Mouse (Mus musculus): Measurements from ENCODE around the gene Slc6a13. TPM values are rescaled to one million over a fixed set of nuclear protein-coding genes. Genes with fewer than 3 reads are reported as not detected.

The Slc6a13 gene
- polyA plus RNA-seq, 1 experiment from 2014 or later: 16.1 TPM

GRCm38 (mm10) chr6:121335841-121336240 lies 35.8 kb downstream of the Slc6a13 start:
- no peak overlapping the region for H3K4me2 ChIP-seq (replicated peaks)
- no peaks in the 10 kb centered on the region for H3K9me3 ChIP-seq
- H3K4me1 ChIP-seq: no peaks in the 10 kb centered on the region
- H3K9ac ChIP-seq: no peak overlapping the region
- ATAC-seq (ENCODE audit: low FRiP score, low read depth): no peak
- no peak overlapping the region for H3K27ac ChIP-seq
- H3K4me3 ChIP-seq: no peak overlapping the region
- H3K27me3 ChIP-seq (replicated peaks): no peaks in the 10 kb centered on the region
- WGBS: 86% methylated on average over 9 of the region's 9 CpGs
- H3K36me3 ChIP-seq: no peaks in the 10 kb centered on the region

- WGBS: 78% methylated on average over 8 of the region's 8 CpGs
- Histone ChIP-seq H3K4me1 (no peaks in the 10 kb centered on the region), H3K9ac (no peak overlapping the region), H3K9me3 (no peaks in the 10 kb centered on the region), H3K36me3 (no peaks in the 10 kb centered on the region), H3K4me2 (replicated peaks) (no peak overlapping the region), H3K4me3 (no peak overlapping the region), H3K27me3 (replicated peaks) (no peaks in the 10 kb centered on the region), H3K27ac (no peak overlapping the region)
- ATAC-seq (ENCODE audit: low FRiP score, low read depth): no peak
Measured at GRCm38 (mm10) chr6:121336558-121336957, 36.5 kb downstream of the Slc6a13 start.

DNA sequence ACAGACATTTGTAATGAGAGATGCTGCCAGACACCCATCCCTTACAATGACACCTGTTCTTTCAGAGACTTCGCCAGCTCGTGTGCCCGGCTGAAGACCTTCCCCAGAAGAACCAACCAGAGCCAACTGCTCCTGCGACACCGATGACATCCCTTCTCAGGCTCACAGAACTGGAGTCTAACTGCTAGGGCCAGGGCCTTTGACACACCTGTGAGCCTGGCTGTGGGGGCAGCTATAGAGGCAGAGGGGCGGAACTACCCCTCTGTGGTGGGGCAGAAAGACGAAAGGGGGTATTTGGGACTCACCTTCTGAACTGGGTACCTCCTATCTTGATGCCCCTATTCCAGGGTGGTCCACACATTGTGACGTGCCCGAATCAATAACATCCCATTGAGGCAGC lies 37.2 kb downstream of the Slc6a13 start:
- Histone ChIP-seq H3K4me1 (no peaks in the 10 kb centered on the region), H3K27me3 (replicated peaks) (no peaks in the 10 kb centered on the region), H3K4me2 (replicated peaks) (no peak overlapping the region), H3K27ac (no peak overlapping the region), H3K36me3 (no peaks in the 10 kb centered on the region), H3K9me3 (no peaks in the 10 kb centered on the region), H3K9ac (no peak overlapping the region), H3K4me3 (no peak overlapping the region)
- ATAC-seq (ENCODE audit: low FRiP score, low read depth): no peak
- WGBS: 91% methylated on average over 9 of the region's 9 CpGs

DNA sequence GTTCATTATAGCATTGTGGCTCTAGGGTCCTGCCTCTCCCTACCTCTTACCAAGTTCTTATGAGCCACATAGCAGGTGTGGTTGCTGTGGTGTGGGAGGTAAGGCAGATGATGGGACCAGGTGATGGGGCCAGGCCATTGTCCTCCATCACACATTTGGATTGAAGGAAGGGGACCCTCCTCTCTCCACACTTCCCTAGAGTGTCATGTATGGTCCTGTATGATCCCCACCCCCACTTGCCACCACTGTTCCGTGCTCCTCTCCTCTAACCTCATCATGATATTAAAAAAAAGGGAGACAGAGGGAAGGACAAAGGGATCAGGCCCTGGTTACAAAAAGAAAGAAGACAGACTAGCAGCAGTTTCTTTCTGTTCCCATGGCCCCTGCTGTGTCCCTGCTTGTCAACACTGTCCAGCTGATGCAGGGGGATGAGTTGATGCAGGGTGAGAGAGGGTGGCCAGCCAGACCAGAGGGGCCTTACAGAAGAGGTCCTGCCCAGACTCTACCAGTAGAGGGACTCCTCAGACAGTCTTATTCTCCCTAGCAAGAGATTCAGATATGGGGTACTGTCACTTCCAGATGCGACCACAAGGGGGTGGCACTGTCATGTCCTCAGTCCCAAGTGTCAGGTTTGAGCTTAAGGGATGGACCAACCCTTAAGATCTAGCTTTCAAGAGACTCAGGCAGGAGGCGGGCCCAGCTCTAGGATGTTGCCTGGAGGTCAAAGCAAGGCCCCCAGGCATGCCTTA lies 37.9 kb downstream of the Slc6a13 start:
- Histone ChIP-seq H3K4me1 (peaks cover 2% of the 10 kb centered on the region; the same call in 1 of the 2 replicates), H3K36me3 (no peaks in the 10 kb centered on the region), H3K4me2 (replicated peaks) (no peak overlapping the region), H3K27me3 (replicated peaks) (no peaks in the 10 kb centered on the region), H3K9ac (no peak overlapping the region), H3K27ac (no peak overlapping the region), H3K4me3 (no peak overlapping the region), H3K9me3 (no peaks in the 10 kb centered on the region)
- 30% methylated on average over 3 of the region's 3 CpGs for WGBS
- peak; percentile 83 for ATAC-seq (ENCODE audit: low FRiP score, low read depth)

- H3K4me3 ChIP-seq: no peak overlapping the region
- ATAC-seq (ENCODE audit: low FRiP score, low read depth): no peak; the same call in 1 of the 2 replicates
- H3K27me3 ChIP-seq (replicated peaks): no peaks in the 10 kb centered on the region
- peaks cover 4% of the 10 kb centered on the region; the same call in 1 of the 2 replicates for H3K4me1 ChIP-seq
- H3K4me2 ChIP-seq (replicated peaks): no peak overlapping the region
- H3K9me3 ChIP-seq: no peaks in the 10 kb centered on the region
- H3K9ac ChIP-seq: no peak overlapping the region
- no peak overlapping the region for H3K27ac ChIP-seq
- H3K36me3 ChIP-seq: no peaks in the 10 kb centered on the region
- 52% methylated on average over 4 of the region's 4 CpGs for WGBS
Measured at GRCm38 (mm10) chr6:121338519-121338896, 38.5 kb downstream of the Slc6a13 start.

DNA sequence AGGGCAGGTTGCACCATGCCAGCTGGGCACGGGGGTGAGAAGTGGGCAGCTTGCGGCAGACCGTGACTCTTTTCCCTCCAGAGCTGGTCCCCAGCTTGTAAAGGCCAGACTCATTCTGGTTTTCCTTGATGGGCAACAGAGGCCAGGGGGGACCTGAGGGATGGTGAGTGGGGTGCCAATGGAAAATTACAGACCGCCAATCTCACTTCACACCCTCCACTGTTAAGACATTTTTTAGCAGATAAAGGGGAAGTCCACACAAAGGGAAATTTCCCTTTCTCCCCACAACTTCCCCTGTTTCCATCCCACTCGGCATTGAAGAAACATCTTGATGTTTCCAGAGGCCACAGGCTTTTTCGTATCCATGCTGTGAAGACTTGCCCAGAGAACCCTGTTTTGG lies 41.6 kb downstream of the Slc6a13 start:
- Histone ChIP-seq H3K9me3 (no peaks in the 10 kb centered on the region), H3K27me3 (replicated peaks) (no peaks in the 10 kb centered on the region), H3K4me1 (peaks cover 10% of the 10 kb centered on the region; the same call in 1 of the 2 replicates), H3K4me2 (replicated peaks) (no peak overlapping the region), H3K27ac (no peak overlapping the region), H3K36me3 (no peaks in the 10 kb centered on the region), H3K9ac (no peak overlapping the region), H3K4me3 (no peak overlapping the region)
- 86% methylated on average over 6 of the region's 6 CpGs for WGBS
- no peak for ATAC-seq (ENCODE audit: low FRiP score, low read depth)

DNA sequence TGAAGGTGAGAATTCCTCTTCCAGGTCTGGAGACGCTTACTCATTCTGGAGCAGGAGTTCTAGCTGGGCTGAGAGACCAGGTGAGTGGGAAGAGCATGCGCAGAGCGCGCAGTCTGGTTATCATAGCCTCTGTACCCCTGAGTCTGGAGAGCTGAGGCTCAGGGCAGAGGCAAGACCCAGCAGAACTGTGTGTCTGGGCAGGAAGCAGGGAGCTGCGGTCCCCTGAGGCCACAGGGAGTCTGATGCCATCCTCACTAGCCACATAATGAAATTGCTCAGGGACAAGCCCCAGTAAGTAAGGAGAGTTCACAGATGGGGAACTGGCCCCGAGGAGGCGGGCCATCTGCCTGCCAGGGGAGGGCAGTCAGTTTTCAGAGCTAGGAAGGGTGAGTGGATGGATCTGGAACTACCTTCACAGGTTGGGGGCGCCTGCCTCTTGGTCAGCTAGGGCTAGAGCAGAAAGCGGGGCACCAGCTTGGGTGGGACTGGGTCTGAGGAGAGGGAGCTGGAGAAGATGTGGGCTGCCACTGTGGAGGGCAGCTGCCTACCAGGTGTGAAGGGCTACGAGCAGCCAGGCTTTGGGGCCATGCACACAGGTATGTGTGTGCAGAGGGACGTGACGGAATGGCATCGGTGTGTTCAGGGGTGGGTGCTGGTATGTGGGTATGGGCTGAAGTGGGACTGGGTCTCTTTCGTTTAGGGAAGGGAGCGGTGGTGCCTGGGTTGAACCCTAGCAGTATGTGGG lies 43.2 kb downstream of the Slc6a13 start, which contains the start of gene Slc6a12:
Gene Slc6a12 (plus strand): TSS at position 51 of the 745 bp plus-strand sequence.
- no peak within 1 kb of the TSS for H3K27ac ChIP-seq
- H3K27me3 ChIP-seq (replicated peaks): no peaks in the 10 kb centered on the region
- no peaks in the 10 kb centered on the region for H3K9me3 ChIP-seq
- H3K36me3 ChIP-seq: no peaks in the 10 kb centered on the region
- 76% methylated on average over 15 of the region's 15 CpGs for WGBS
- H3K9ac ChIP-seq: no peak within 1 kb of the TSS
- H3K4me3 ChIP-seq: no peak within 1 kb of the TSS
- ATAC-seq (ENCODE audit: low FRiP score, low read depth): 0 out of 2 replicates have a peak, but pooled peaks have one; percentile 24
- H3K4me1 ChIP-seq: peaks cover 10% of the 10 kb centered on the region; the same call in 1 of the 2 replicates
- H3K4me2 ChIP-seq (replicated peaks): no peak within 1 kb of the TSS

DNA sequence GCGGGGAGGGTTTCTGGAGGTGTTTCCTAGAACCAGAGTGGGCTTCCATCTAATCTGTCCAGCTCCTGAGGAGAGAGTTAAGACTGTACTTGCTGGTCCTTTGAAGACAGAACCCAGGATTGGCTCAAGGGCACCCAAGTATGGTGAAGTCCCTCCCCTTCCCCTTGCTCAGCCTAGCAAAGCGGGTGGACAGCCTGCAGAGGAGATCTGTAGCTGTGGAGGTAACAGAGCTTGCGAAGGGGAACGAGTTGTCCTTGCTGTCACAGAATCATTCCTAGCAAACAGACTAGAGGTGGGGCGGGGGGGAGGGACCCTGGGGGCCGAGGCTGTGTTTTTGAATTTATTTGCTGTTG lies 43.7 kb downstream of the Slc6a13 start:
- 72% methylated on average over 6 of the region's 6 CpGs for WGBS
- Histone ChIP-seq H3K27me3 (replicated peaks) (no peaks in the 10 kb centered on the region), H3K9me3 (no peaks in the 10 kb centered on the region), H3K4me1 (peaks cover 10% of the 10 kb centered on the region; the same call in 1 of the 2 replicates), H3K9ac (no peak overlapping the region), H3K4me2 (replicated peaks) (no peak overlapping the region), H3K27ac (no peak overlapping the region), H3K36me3 (no peaks in the 10 kb centered on the region), H3K4me3 (no peak overlapping the region)
- ATAC-seq (ENCODE audit: low FRiP score, low read depth): 0 out of 2 replicates have a peak, but pooled peaks have one; percentile 21

DNA sequence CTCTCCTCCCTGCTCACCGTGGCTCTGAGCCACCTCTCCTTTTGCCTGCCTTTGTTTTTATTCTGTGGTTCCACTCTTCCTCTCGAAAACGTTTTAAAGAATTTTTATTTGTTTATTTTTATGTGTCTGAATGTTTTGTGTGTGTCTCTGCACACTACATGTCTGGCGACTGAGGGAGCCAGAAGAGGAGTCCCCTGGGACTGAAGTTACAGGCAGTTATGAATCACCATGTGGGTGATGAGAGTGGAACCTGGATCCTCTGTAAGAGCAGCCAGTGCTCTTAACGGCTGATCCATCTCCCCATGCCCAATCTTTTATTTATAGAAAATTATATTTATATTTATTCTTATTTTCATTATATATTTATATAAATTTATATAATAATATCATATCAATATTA lies 44.3 kb downstream of the Slc6a13 start:
- Histone ChIP-seq H3K9ac (no peak overlapping the region), H3K4me2 (replicated peaks) (no peak overlapping the region), H3K9me3 (no peaks in the 10 kb centered on the region), H3K4me1 (peaks cover 10% of the 10 kb centered on the region; the same call in 1 of the 2 replicates), H3K27me3 (replicated peaks) (no peaks in the 10 kb centered on the region), H3K27ac (no peak overlapping the region), H3K36me3 (no peaks in the 10 kb centered on the region), H3K4me3 (no peak overlapping the region)
- WGBS: 71% methylated on average over 5 of the region's 5 CpGs
- no peak for ATAC-seq (ENCODE audit: low FRiP score, low read depth)

GRCm38 (mm10) chr6:121346428-121346827 lies 46.4 kb downstream of the Slc6a13 start:
- ATAC-seq (ENCODE audit: low FRiP score, low read depth): no peak
- no peaks in the 10 kb centered on the region for H3K27me3 ChIP-seq (replicated peaks)
- 11% methylated on average over 8 of the region's 8 CpGs for WGBS

DNA sequence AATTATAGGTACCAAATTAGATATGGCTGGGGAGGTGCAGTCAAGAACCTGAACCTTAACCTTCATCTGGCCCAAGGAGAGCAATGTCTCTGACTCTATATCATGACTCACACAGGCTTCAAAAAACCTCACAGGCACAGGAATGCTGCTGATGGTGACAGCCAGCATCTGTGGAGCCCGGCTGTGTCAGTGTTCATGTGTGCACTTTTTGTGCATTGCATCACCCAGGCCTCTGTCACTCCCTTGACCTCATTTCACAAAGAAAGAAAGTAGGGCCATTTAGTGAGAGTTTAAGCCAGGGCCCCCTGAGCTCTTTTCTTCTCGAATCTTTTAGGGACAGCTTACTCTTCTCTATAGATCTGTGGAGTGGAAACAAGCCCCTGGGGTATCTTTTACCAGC lies 52.2 kb downstream of the Slc6a13 start:
- ATAC-seq (ENCODE audit: low FRiP score, low read depth): no peak
- H3K9ac ChIP-seq: no peak overlapping the region
- H3K4me1 ChIP-seq: no peaks in the 10 kb centered on the region
- no peak overlapping the region for H3K4me3 ChIP-seq
- no peaks in the 10 kb centered on the region for H3K27me3 ChIP-seq (replicated peaks)
- H3K4me2 ChIP-seq (replicated peaks): no peak overlapping the region
- no peaks in the 10 kb centered on the region for H3K36me3 ChIP-seq
- no peak overlapping the region for H3K27ac ChIP-seq
- 37% methylated on average over 2 of the region's 2 CpGs for WGBS
- H3K9me3 ChIP-seq: no peaks in the 10 kb centered on the region

More at GRCm38 (mm10) chr6:121346428-121346827, 46.4 kb downstream of the Slc6a13 start:
- Histone ChIP-seq H3K4me3 (no peak overlapping the region), H3K4me1 (peaks cover 10% of the 10 kb centered on the region; the same call in 1 of the 2 replicates), H3K27ac (no peak overlapping the region), H3K4me2 (replicated peaks) (no peak overlapping the region), H3K9me3 (no peaks in the 10 kb centered on the region), H3K9ac (no peak overlapping the region), H3K36me3 (no peaks in the 10 kb centered on the region)

DNA sequence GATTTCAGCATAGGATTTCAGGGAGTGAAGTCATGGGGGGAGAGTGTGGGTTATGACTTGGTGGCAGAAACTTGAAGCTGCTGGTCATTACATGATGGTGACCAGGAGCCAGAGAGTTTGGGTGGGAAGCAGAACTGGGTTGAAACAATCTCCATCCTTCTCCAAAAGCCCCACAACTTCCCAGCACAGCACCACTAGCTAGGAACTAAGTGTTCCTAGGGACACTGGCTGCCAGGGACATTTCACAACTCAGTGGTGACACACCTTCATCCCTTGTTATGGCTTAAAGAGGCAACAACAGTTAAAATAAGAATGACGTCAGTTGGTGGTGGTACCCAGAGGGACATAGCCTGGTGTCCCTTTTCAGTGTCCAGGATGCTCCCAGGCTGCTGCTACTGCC lies 56.0 kb downstream of the Slc6a13 start:
- Histone ChIP-seq H3K27me3 (replicated peaks) (no peaks in the 10 kb centered on the region), H3K9ac (no peak overlapping the region), H3K9me3 (no peaks in the 10 kb centered on the region), H3K27ac (no peak overlapping the region), H3K4me3 (no peak overlapping the region), H3K36me3 (no peaks in the 10 kb centered on the region), H3K4me2 (replicated peaks) (no peak overlapping the region), H3K4me1 (no peaks in the 10 kb centered on the region)
- 85% methylated on average over 1 of the region's 1 CpGs for WGBS
- ATAC-seq (ENCODE audit: low FRiP score, low read depth): no peak
